Mouse (Mus musculus): ENCODE data around the gene Rb1. TPM values are rescaled to one million over a fixed set of nuclear protein-coding genes. Genes with fewer than 3 reads are reported as not detected.

The Rb1 gene
- 11.6 and 15.4 TPM in 2 replicates for polyA plus RNA-seq (2012; rRNA removed)
- 22.1 and 30.2 TPM in 2 replicates for polyA plus RNA-seq (2014; fragmentation: Nextera tagmentation; extraction: Ambion mirVana)

GRCm38 (mm10) chr14:73325456-73326381 lies at the start of gene Rb1:
Rb1 (minus strand) TSS chr14:73325822.
- DNase-seq (ENCODE audit: low read depth in 3 of 3, low spot score in 3 of 3) = peak; percentile 71 to 78 (median 76)
- H3K4me1 ChIP-seq (replicated peaks; ENCODE audit: control insufficient read depth in 2 of 2, insufficient read depth in 2 of 2, low read length in 1 of 2) = peaks cover 27 to 36% of the 10 kb centered on the region in 2 experiments
- H3K36me3 ChIP-seq (replicated peaks; ENCODE audit: control insufficient read depth, insufficient read depth, low read depth) = peaks cover 7% of the 10 kb centered on the region
- no peaks in the 10 kb centered on the region for H3K9me3 ChIP-seq (ENCODE audit: control insufficient read depth, low read length)
- peak within 1 kb of the TSS; percentile 89 to 92 for H3K4me3 ChIP-seq (ENCODE audit: insufficient read depth in 1 of 2, low read depth in 2 of 2, low read length in 2 of 2)
- H3K4me2 ChIP-seq (ENCODE audit: low read depth) = peak within 1 kb of the TSS; percentile 96
- peak within 1 kb of the TSS; percentile 90 for H3K27ac ChIP-seq
- WGBS (ENCODE audit: insufficient replicate concordance) = under 1% methylated on average over 102 of the region's 135 CpGs
- TF ChIP-seq EP300 (IDR thresholded peaks at IDR 0.05; ENCODE audit: low read depth) (no peak), CTCF (IDR thresholded peaks at IDR 0.05; ENCODE audit: low read depth) (no peak)
- peak; percentile 90 for ATAC-seq (ENCODE audit: insufficient read depth)
- peak within 1 kb of the TSS; percentile 96 for H3K9ac ChIP-seq (replicated peaks)
- H3K27me3 ChIP-seq (ENCODE audit: control insufficient read depth, insufficient read depth, low read length) = no peaks in the 10 kb centered on the region

GRCm38 (mm10) chr14:73374315-73374890 lies 48.8 kb upstream of the Rb1 start:
- H3K9me3 ChIP-seq (ENCODE audit: control insufficient read depth, low read length) = no peaks in the 10 kb centered on the region
- no peak for DNase-seq (ENCODE audit: low read depth in 3 of 3, low spot score in 3 of 3)
- peak; percentile 47; the same call in 1 of the 2 replicates for ATAC-seq (ENCODE audit: insufficient read depth)
- no peak overlapping the region for H3K9ac ChIP-seq (replicated peaks)
- no peak for TF ChIP-seq EP300 (IDR thresholded peaks at IDR 0.05; ENCODE audit: low read depth)
- H3K36me3 ChIP-seq (replicated peaks; ENCODE audit: control insufficient read depth, insufficient read depth, low read depth) = peaks cover 9% of the 10 kb centered on the region
- no peak overlapping the region for H3K4me3 ChIP-seq (ENCODE audit: insufficient read depth in 1 of 2, low read depth in 2 of 2, low read length in 2 of 2)
- H3K27me3 ChIP-seq (ENCODE audit: control insufficient read depth, insufficient read depth, low read length) = no peaks in the 10 kb centered on the region
- 69% methylated on average over 11 of the region's 11 CpGs for WGBS (ENCODE audit: insufficient replicate concordance)
- H3K27ac ChIP-seq = no peak overlapping the region
- peaks cover 6 to 25% of the 10 kb centered on the region in 2 experiments; a peak in 3 of 4 replicates for H3K4me1 ChIP-seq (replicated peaks; ENCODE audit: control insufficient read depth in 2 of 2, insufficient read depth in 2 of 2, low read length in 1 of 2)
- H3K4me2 ChIP-seq (ENCODE audit: low read depth) = peak overlapping the region; percentile 31

- no peaks in the 10 kb centered on the region for H3K9me3 ChIP-seq (ENCODE audit: control insufficient read depth, low read length)
- H3K4me1 ChIP-seq (replicated peaks; ENCODE audit: control insufficient read depth in 2 of 2, insufficient read depth in 2 of 2, low read length in 1 of 2) = peaks cover 6 to 27% of the 10 kb centered on the region in 2 experiments; a peak in 3 of 4 replicates
- 74% methylated on average over 8 of the region's 8 CpGs for WGBS (ENCODE audit: insufficient replicate concordance)
- peaks cover 6% of the 10 kb centered on the region for H3K36me3 ChIP-seq (replicated peaks; ENCODE audit: control insufficient read depth, insufficient read depth, low read depth)
- DNase-seq (ENCODE audit: low read depth in 3 of 3, low spot score in 3 of 3) (no peak), ATAC-seq (ENCODE audit: insufficient read depth) (no peak)
- H3K27ac ChIP-seq = no peak overlapping the region
- no peak for TF ChIP-seq EP300 (IDR thresholded peaks at IDR 0.05; ENCODE audit: low read depth)
- no peak for TF ChIP-seq CTCF (IDR thresholded peaks at IDR 0.05; ENCODE audit: low read depth)
- H3K4me2 ChIP-seq (ENCODE audit: low read depth) = no peak overlapping the region
- no peak overlapping the region for H3K4me3 ChIP-seq (ENCODE audit: insufficient read depth in 1 of 2, low read depth in 2 of 2, low read length in 2 of 2)
- no peaks in the 10 kb centered on the region for H3K27me3 ChIP-seq (ENCODE audit: control insufficient read depth, insufficient read depth, low read length)
- no peak overlapping the region for H3K9ac ChIP-seq (replicated peaks)
Measured at GRCm38 (mm10) chr14:73373606-73374005, 48.0 kb upstream of the Rb1 start.

- 81% methylated on average over 4 of the region's 4 CpGs for WGBS (ENCODE audit: insufficient replicate concordance)
- H3K36me3 ChIP-seq (replicated peaks; ENCODE audit: control insufficient read depth, insufficient read depth, low read depth) = peaks cover 8% of the 10 kb centered on the region
Measured at GRCm38 (mm10) chr14:73372990-73373389, 47.4 kb upstream of the Rb1 start.

GRCm38 (mm10) chr14:73371577-73371976 lies 46.0 kb upstream of the Rb1 start:
- TF ChIP-seq EP300 (IDR thresholded peaks at IDR 0.05; ENCODE audit: low read depth) (no peak), CTCF (IDR thresholded peaks at IDR 0.05; ENCODE audit: low read depth) (no peak)
- ATAC-seq (ENCODE audit: insufficient read depth) (no peak), DNase-seq (ENCODE audit: low read depth in 3 of 3, low spot score in 3 of 3) (no peak)
- Histone ChIP-seq H3K9me3 (ENCODE audit: control insufficient read depth, low read length) (no peaks in the 10 kb centered on the region), H3K9ac (replicated peaks) (no peak overlapping the region), H3K27ac (no peak overlapping the region), H3K4me1 (replicated peaks; ENCODE audit: control insufficient read depth in 2 of 2, insufficient read depth in 2 of 2, low read length in 1 of 2) (peaks cover 6 to 25% of the 10 kb centered on the region in 2 experiments; a peak in 3 of 4 replicates), H3K4me2 (ENCODE audit: low read depth) (no peak overlapping the region), H3K27me3 (ENCODE audit: control insufficient read depth, insufficient read depth, low read length) (no peaks in the 10 kb centered on the region), H3K4me3 (ENCODE audit: insufficient read depth in 1 of 2, low read depth in 2 of 2, low read length in 2 of 2) (no peak overlapping the region), H3K36me3 (replicated peaks; ENCODE audit: control insufficient read depth, insufficient read depth, low read depth) (peaks cover 19% of the 10 kb centered on the region)
- WGBS (ENCODE audit: insufficient replicate concordance) = 76% methylated on average over 4 of the region's 4 CpGs

More at GRCm38 (mm10) chr14:73372990-73373389, 47.4 kb upstream of the Rb1 start:
- DNase-seq (ENCODE audit: low read depth in 3 of 3, low spot score in 3 of 3) = no peak
- Histone ChIP-seq H3K4me2 (ENCODE audit: low read depth) (no peak overlapping the region), H3K9me3 (ENCODE audit: control insufficient read depth, low read length) (no peaks in the 10 kb centered on the region), H3K27me3 (ENCODE audit: control insufficient read depth, insufficient read depth, low read length) (no peaks in the 10 kb centered on the region), H3K9ac (replicated peaks) (no peak overlapping the region), H3K27ac (no peak overlapping the region), H3K4me1 (replicated peaks; ENCODE audit: control insufficient read depth in 2 of 2, insufficient read depth in 2 of 2, low read length in 1 of 2) (peaks cover 6 to 27% of the 10 kb centered on the region in 2 experiments; a peak in 3 of 4 replicates), H3K4me3 (ENCODE audit: insufficient read depth in 1 of 2, low read depth in 2 of 2, low read length in 2 of 2) (no peak overlapping the region)
- ATAC-seq (ENCODE audit: insufficient read depth) = no peak
- TF ChIP-seq EP300 (IDR thresholded peaks at IDR 0.05; ENCODE audit: low read depth) (no peak), CTCF (IDR thresholded peaks at IDR 0.05; ENCODE audit: low read depth) (no peak)
